Mouse (Mus musculus): ENCODE data around the gene Apc2. TPM values are rescaled to one million over a fixed set of nuclear protein-coding genes. Genes with fewer than 3 reads are reported as not detected.

The Apc2 gene
- total and polyA plus RNA-seq, 3 experiments, result 2.3 to 2.6 (median 2.4) TPM

- no peaks in the 10 kb centered on the region for H3K27me3 ChIP-seq (ENCODE audit: control insufficient read depth, insufficient read depth, low read length)
- H3K9ac ChIP-seq (ENCODE audit: low read depth, low read length), result peak within 1 kb of the TSS; percentile 76
- intact Hi-C loops (cut with DNase I), result loop anchor here (1.0 to 10.0 kb wide), 2 partner anchors 12 to 276 kb away; partner anchors contain the start of genes Cnn2, Ndufs7 and Tmem259
- H3K4me1 ChIP-seq (ENCODE audit: control insufficient read depth, insufficient read depth, low read length), result peaks cover 7% of the 10 kb centered on the region
- no peaks in the 10 kb centered on the region for H3K79me2 ChIP-seq (replicated peaks; ENCODE audit: control insufficient read depth, insufficient read depth, low read length)
- WGBS, result under 1% methylated on average over 49 of the region's 49 CpGs
- peak; percentile 98 to 99 for DNase-seq
- peak; percentile 79 for TF ChIP-seq POLR2A (IDR thresholded peaks at IDR 0.05; ENCODE audit: insufficient read depth, low read depth, low read length)
- TF ChIP-seq CTCF (IDR thresholded peaks at IDR 0.05), result no peak
- peak within 1 kb of the TSS; percentile 98 for H3K27ac ChIP-seq
- H3K4me3 ChIP-seq, result peak within 1 kb of the TSS; percentile 75
- no peaks in the 10 kb centered on the region for H3K36me3 ChIP-seq (ENCODE audit: control insufficient read depth, insufficient read depth, low read length)
Measured at GRCm38 (mm10) chr10:80260642-80261584, 34.9 kb upstream of the Apc2 start, which contains the start of the genes Gamt and Dazap1. Gene Gamt, minus strand, starts transcription at chr10:80261012. Gene Dazap1, plus strand, starts transcription at chr10:80261486.

- Histone ChIP-seq H3K9ac (ENCODE audit: low read depth, low read length) (peak overlapping the region; percentile 73), H3K27ac (peak overlapping the region; percentile 98), H3K4me3 (peak overlapping the region; percentile 75), H3K79me2 (replicated peaks; ENCODE audit: control insufficient read depth, insufficient read depth, low read length) (no peaks in the 10 kb centered on the region), H3K36me3 (ENCODE audit: control insufficient read depth, insufficient read depth, low read length) (peaks cover 4% of the 10 kb centered on the region), H3K27me3 (ENCODE audit: control insufficient read depth, insufficient read depth, low read length) (no peaks in the 10 kb centered on the region), H3K4me1 (ENCODE audit: control insufficient read depth, insufficient read depth, low read length) (peaks cover 7% of the 10 kb centered on the region)
- intact Hi-C loops (cut with DNase I), result loop anchor here (10.0 kb wide), 1 partner anchor 277 kb away; the partner anchor contains the start of genes Cnn2 and Tmem259
- WGBS, result 1% methylated on average over 14 of the region's 14 CpGs
- TF ChIP-seq EP300 (IDR thresholded peaks at IDR 0.05; ENCODE audit: insufficient read depth, low read depth, low read length) (0 out of 2 replicates have a peak, but pooled peaks have one; percentile 33), POLR2A (IDR thresholded peaks at IDR 0.05; ENCODE audit: insufficient read depth, low read depth, low read length) (peak; percentile 43; the same call in 1 of the 2 replicates), CTCF (IDR thresholded peaks at IDR 0.05) (no peak)
- peak; percentile 96 to 98 for DNase-seq
Measured at GRCm38 (mm10) chr10:80261585-80261968, 34.2 kb upstream of the Apc2 start.

- peak overlapping the region; percentile 75 for H3K4me3 ChIP-seq
- peaks cover 7% of the 10 kb centered on the region for H3K4me1 ChIP-seq (ENCODE audit: control insufficient read depth, insufficient read depth, low read length)
- DNase-seq, result no peak
- H3K9ac ChIP-seq (ENCODE audit: low read depth, low read length), result no peak overlapping the region
- no peak for TF ChIP-seq CTCF (IDR thresholded peaks at IDR 0.05)
- TF ChIP-seq EP300 (IDR thresholded peaks at IDR 0.05; ENCODE audit: insufficient read depth, low read depth, low read length), result no peak
- TF ChIP-seq POLR2A (IDR thresholded peaks at IDR 0.05; ENCODE audit: insufficient read depth, low read depth, low read length), result no peak
- 66% methylated on average over 12 of the region's 12 CpGs for WGBS
- no peaks in the 10 kb centered on the region for H3K27me3 ChIP-seq (ENCODE audit: control insufficient read depth, insufficient read depth, low read length)
- H3K79me2 ChIP-seq (replicated peaks; ENCODE audit: control insufficient read depth, insufficient read depth, low read length), result no peaks in the 10 kb centered on the region
- intact Hi-C loops (cut with DNase I), result loop anchor here (10.0 kb wide), 1 partner anchor 277 kb away; the partner anchor contains the start of genes Cnn2 and Tmem259
- H3K27ac ChIP-seq, result peak overlapping the region; percentile 98
- H3K36me3 ChIP-seq (ENCODE audit: control insufficient read depth, insufficient read depth, low read length), result peaks cover 5% of the 10 kb centered on the region
Measured at GRCm38 (mm10) chr10:80262169-80262568, 33.6 kb upstream of the Apc2 start.

GRCm38 (mm10) chr10:80262776-80263365, 32.9 kb upstream of the Apc2 start:
- intact Hi-C loops (cut with DNase I), result loop anchor here (10.0 kb wide), 1 partner anchor 278 kb away; the partner anchor contains the start of genes Cnn2 and Tmem259
- 0 out of 2 replicates have a peak, but pooled peaks cover 2% of the 10 kb centered on the region for H3K79me2 ChIP-seq (replicated peaks; ENCODE audit: control insufficient read depth, insufficient read depth, low read length)
- H3K27ac ChIP-seq, result no peak overlapping the region
- H3K4me1 ChIP-seq (ENCODE audit: control insufficient read depth, insufficient read depth, low read length), result peaks cover 11% of the 10 kb centered on the region
- no peak overlapping the region for H3K9ac ChIP-seq (ENCODE audit: low read depth, low read length)
- 89% methylated on average over 10 of the region's 10 CpGs for WGBS
- H3K4me3 ChIP-seq, result no peak overlapping the region
- no peak for TF ChIP-seq EP300 (IDR thresholded peaks at IDR 0.05; ENCODE audit: insufficient read depth, low read depth, low read length)
- no peak for TF ChIP-seq CTCF (IDR thresholded peaks at IDR 0.05)
- no peak for TF ChIP-seq POLR2A (IDR thresholded peaks at IDR 0.05; ENCODE audit: insufficient read depth, low read depth, low read length)
- no peaks in the 10 kb centered on the region for H3K27me3 ChIP-seq (ENCODE audit: control insufficient read depth, insufficient read depth, low read length)
- peaks cover 7% of the 10 kb centered on the region for H3K36me3 ChIP-seq (ENCODE audit: control insufficient read depth, insufficient read depth, low read length)
- DNase-seq, result no peak

- H3K36me3 ChIP-seq (ENCODE audit: control insufficient read depth, insufficient read depth, low read length), result peaks cover 7% of the 10 kb centered on the region
- peak overlapping the region; percentile 99 for H3K27ac ChIP-seq
- H3K4me1 ChIP-seq (ENCODE audit: control insufficient read depth, insufficient read depth, low read length), result peaks cover 14% of the 10 kb centered on the region
- H3K9ac ChIP-seq (ENCODE audit: low read depth, low read length), result peak overlapping the region; percentile 93
- no peaks in the 10 kb centered on the region for H3K27me3 ChIP-seq (ENCODE audit: control insufficient read depth, insufficient read depth, low read length)
- peak; percentile 99 to 100 for DNase-seq
- WGBS, result 1% methylated on average over 73 of the region's 81 CpGs
- intact Hi-C loops (cut with DNase I), result loop anchor here (2.0 to 10.0 kb wide), 2 partner anchors 28 to 280 kb away; partner anchors contain the start of genes Cnn2, Rps15 and Tmem259
- peaks cover 5% of the 10 kb centered on the region; the same call in 1 of the 2 replicates for H3K79me2 ChIP-seq (replicated peaks; ENCODE audit: control insufficient read depth, insufficient read depth, low read length)
- TF ChIP-seq EP300 (IDR thresholded peaks at IDR 0.05; ENCODE audit: insufficient read depth, low read depth, low read length), result peak; percentile 88
- no peak for TF ChIP-seq CTCF (IDR thresholded peaks at IDR 0.05)
- TF ChIP-seq POLR2A (IDR thresholded peaks at IDR 0.05; ENCODE audit: insufficient read depth, low read depth, low read length), result peak; percentile 48; the same call in 1 of the 2 replicates
- H3K4me3 ChIP-seq, result peak overlapping the region; percentile 90
Measured at GRCm38 (mm10) chr10:80264341-80265148, 31.2 kb upstream of the Apc2 start.
